Mouse (Mus musculus) lung, adult 2 months (tissue): Measurements from ENCODE around the gene Tdrd6.

ENCODE experiments used
- CTCF ChIP-seq: fragments of 200-500 bp; IDR thresholded peaks from 2 replicates; pipeline ENCODE4 v1.5.1; 2011; ENCODE audit warnings: mild to moderate bottlenecking, low read length, control low read depth; ENCODE audit not compliant: insufficient read depth
- POLR2A ChIP-seq: fragments of 200-500 bp; IDR thresholded peaks from 2 replicates; pipeline ENCODE4 v1.6.1; 2011; ENCODE audit warnings: low read depth, mild to moderate bottlenecking, control low read depth, low read length, borderline replicate concordance; ENCODE audit errors: extremely low read depth

- TF ChIP-seq CTCF (no peak), POLR2A (no peak)
Measured at GRCm38 (mm10) chr17:43629026-43629495, 1.0 kb downstream of the Tdrd6 start.
